Mouse (Mus musculus): ENCODE results near the gene Reg4. TPM values are rescaled to one million over a fixed set of nuclear protein-coding genes. Genes with fewer than 3 reads are reported as not detected.
A peak's percentile ranks its signal among the peaks of the same experiment; 100 is the strongest.

Reg4 gene
- total and polyA plus RNA-seq, 2 experiments from 2014 or later: not detected

GRCm38 (mm10) chr3:98223783-98224580, 2.0 kb downstream of the Reg4 start:
- ATAC-seq: peak; percentile 82

GRCm38 (mm10) chr3:98224975-98225374, 3.0 kb downstream of the Reg4 start:
- no peaks in the 10 kb centered on the region for H3K36me3 ChIP-seq (ENCODE audit: insufficient read depth)
- no peaks in the 10 kb centered on the region for H3K4me1 ChIP-seq (ENCODE audit: insufficient read depth)
- H3K9ac ChIP-seq: no peak overlapping the region
- H3K27me3 ChIP-seq (ENCODE audit: insufficient read depth, low read length): no peaks in the 10 kb centered on the region
- 87% methylated on average over 7 of the region's 7 CpGs for WGBS
- H3K4me2 ChIP-seq (ENCODE audit: low read depth): no peak overlapping the region
- no peak overlapping the region for H3K27ac ChIP-seq (ENCODE audit: low read depth, low read length)
- TF ChIP-seq CTCF (IDR thresholded peaks at IDR 0.05; ENCODE audit: low read depth): no peak
- DNase-seq: no peak
- ATAC-seq: no peak
- H3K9me3 ChIP-seq (ENCODE audit: low read length): no peaks in the 10 kb centered on the region
- H3K4me3 ChIP-seq (ENCODE audit: low read depth, low read length): no peak overlapping the region

More at GRCm38 (mm10) chr3:98223783-98224580, 2.0 kb downstream of the Reg4 start:
- Histone ChIP-seq H3K4me1 (ENCODE audit: insufficient read depth) (no peaks in the 10 kb centered on the region), H3K9ac (no peak overlapping the region), H3K9me3 (ENCODE audit: low read length) (no peaks in the 10 kb centered on the region), H3K4me3 (ENCODE audit: low read depth, low read length) (no peak overlapping the region), H3K4me2 (ENCODE audit: low read depth) (no peak overlapping the region), H3K27me3 (ENCODE audit: insufficient read depth, low read length) (no peaks in the 10 kb centered on the region), H3K27ac (ENCODE audit: low read depth, low read length) (no peak overlapping the region), H3K36me3 (ENCODE audit: insufficient read depth) (no peaks in the 10 kb centered on the region)
- peak; percentile 71 for DNase-seq
- 6% methylated on average over 9 of the region's 9 CpGs for WGBS
- TF ChIP-seq CTCF (IDR thresholded peaks at IDR 0.05; ENCODE audit: low read depth): peak; percentile 77

DNA sequence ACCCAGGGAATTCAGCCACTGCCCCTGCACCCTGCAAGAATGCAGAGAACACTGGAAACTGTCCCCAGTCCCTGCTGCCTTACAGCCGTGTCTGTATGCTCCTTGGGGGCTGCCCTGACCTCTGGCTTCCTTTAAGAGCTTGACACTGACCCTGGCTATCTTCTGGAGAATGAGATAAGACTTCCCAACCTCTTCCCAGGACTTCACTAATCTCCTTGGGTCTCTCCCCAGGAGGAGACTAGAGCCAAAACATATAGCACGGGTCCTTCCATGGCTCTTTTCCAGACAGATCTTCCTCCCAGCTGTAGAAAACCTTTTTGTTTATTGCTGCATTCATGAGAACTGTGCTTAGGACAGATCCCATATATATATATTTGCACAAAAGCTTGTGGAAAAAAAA, 3.8 kb downstream of the Reg4 start:
- Histone ChIP-seq H3K4me2 (ENCODE audit: low read depth) (no peak overlapping the region), H3K9ac (no peak overlapping the region), H3K4me3 (ENCODE audit: low read depth, low read length) (no peak overlapping the region), H3K4me1 (ENCODE audit: insufficient read depth) (no peaks in the 10 kb centered on the region), H3K27ac (ENCODE audit: low read depth, low read length) (no peak overlapping the region), H3K27me3 (ENCODE audit: insufficient read depth, low read length) (no peaks in the 10 kb centered on the region), H3K9me3 (ENCODE audit: low read length) (no peaks in the 10 kb centered on the region), H3K36me3 (ENCODE audit: insufficient read depth) (no peaks in the 10 kb centered on the region)
- ATAC-seq (no peak), DNase-seq (no peak)
- 57% methylated on average over 2 of the region's 2 CpGs for WGBS
- no peak for TF ChIP-seq CTCF (IDR thresholded peaks at IDR 0.05; ENCODE audit: low read depth)

DNA sequence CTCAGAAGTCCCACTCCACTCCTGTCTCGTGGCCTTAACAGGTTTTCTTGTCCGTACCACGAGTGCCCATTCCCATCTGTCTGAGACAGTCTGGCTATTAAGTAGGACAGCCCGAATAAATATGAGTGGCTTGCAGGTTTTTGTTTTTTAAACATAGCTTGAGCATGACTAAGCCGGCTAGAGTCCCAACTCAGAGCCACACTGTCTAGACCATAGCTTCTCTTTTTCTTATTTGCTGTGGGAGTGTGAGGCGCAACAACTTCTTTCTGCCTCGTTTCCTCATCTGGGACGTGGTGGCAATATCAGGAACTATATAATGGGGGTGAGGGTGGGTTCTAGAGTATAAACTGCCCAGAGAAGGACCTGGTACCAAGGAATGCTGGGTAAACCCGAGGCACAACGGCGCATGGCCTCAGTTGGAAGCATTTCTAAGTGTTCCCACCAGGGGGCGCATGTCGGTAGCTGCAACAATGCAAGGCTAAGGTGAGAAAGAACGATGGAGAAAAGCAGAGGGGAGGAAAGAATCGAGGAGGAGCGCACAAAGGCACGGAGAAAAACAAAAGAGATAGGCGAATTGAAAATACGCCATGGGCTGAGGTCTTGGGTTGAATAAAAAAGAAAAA, 5.1 kb downstream of the Reg4 start:
- no peak overlapping the region for H3K9ac ChIP-seq
- no peaks in the 10 kb centered on the region for H3K4me1 ChIP-seq (ENCODE audit: insufficient read depth)
- 31% methylated on average over 19 of the region's 19 CpGs for WGBS
- ATAC-seq (peak; percentile 82), DNase-seq (peak; percentile 83)
- no peaks in the 10 kb centered on the region for H3K27me3 ChIP-seq (ENCODE audit: insufficient read depth, low read length)
- peak; percentile 92 for TF ChIP-seq CTCF (IDR thresholded peaks at IDR 0.05; ENCODE audit: low read depth)
- H3K4me3 ChIP-seq (ENCODE audit: low read depth, low read length): no peak overlapping the region
- no peak overlapping the region for H3K4me2 ChIP-seq (ENCODE audit: low read depth)
- no peaks in the 10 kb centered on the region for H3K9me3 ChIP-seq (ENCODE audit: low read length)
- H3K27ac ChIP-seq (ENCODE audit: low read depth, low read length): no peak overlapping the region
- H3K36me3 ChIP-seq (ENCODE audit: insufficient read depth): no peaks in the 10 kb centered on the region

GRCm38 (mm10) chr3:98227763-98228162, 5.8 kb downstream of the Reg4 start:
- no peak for TF ChIP-seq CTCF (IDR thresholded peaks at IDR 0.05; ENCODE audit: low read depth)
- Histone ChIP-seq H3K27ac (ENCODE audit: low read depth, low read length) (no peak overlapping the region), H3K9me3 (ENCODE audit: low read length) (no peaks in the 10 kb centered on the region), H3K4me3 (ENCODE audit: low read depth, low read length) (no peak overlapping the region), H3K4me1 (ENCODE audit: insufficient read depth) (no peaks in the 10 kb centered on the region), H3K27me3 (ENCODE audit: insufficient read depth, low read length) (no peaks in the 10 kb centered on the region), H3K36me3 (ENCODE audit: insufficient read depth) (no peaks in the 10 kb centered on the region), H3K4me2 (ENCODE audit: low read depth) (no peak overlapping the region), H3K9ac (no peak overlapping the region)
- DNase-seq: no peak
- WGBS: 66% methylated on average over 3 of the region's 3 CpGs
- ATAC-seq: no peak; the same call in 1 of the 2 replicates

- no peaks in the 10 kb centered on the region for H3K9me3 ChIP-seq (ENCODE audit: low read length)
- H3K4me1 ChIP-seq (ENCODE audit: insufficient read depth): no peaks in the 10 kb centered on the region
- H3K27ac ChIP-seq (ENCODE audit: low read depth, low read length): no peak overlapping the region
- no peak overlapping the region for H3K9ac ChIP-seq
- H3K36me3 ChIP-seq (ENCODE audit: insufficient read depth): no peaks in the 10 kb centered on the region
- no peak overlapping the region for H3K4me3 ChIP-seq (ENCODE audit: low read depth, low read length)
- no peak overlapping the region for H3K4me2 ChIP-seq (ENCODE audit: low read depth)
- TF ChIP-seq CTCF (IDR thresholded peaks at IDR 0.05; ENCODE audit: low read depth): no peak
- H3K27me3 ChIP-seq (ENCODE audit: insufficient read depth, low read length): no peaks in the 10 kb centered on the region
- no peak for DNase-seq
- ATAC-seq: no peak
- 88% methylated on average over 7 of the region's 7 CpGs for WGBS
These were observed 8.0 kb downstream of the Reg4 start for GRCm38 (mm10) chr3:98229943-98230342.

DNA sequence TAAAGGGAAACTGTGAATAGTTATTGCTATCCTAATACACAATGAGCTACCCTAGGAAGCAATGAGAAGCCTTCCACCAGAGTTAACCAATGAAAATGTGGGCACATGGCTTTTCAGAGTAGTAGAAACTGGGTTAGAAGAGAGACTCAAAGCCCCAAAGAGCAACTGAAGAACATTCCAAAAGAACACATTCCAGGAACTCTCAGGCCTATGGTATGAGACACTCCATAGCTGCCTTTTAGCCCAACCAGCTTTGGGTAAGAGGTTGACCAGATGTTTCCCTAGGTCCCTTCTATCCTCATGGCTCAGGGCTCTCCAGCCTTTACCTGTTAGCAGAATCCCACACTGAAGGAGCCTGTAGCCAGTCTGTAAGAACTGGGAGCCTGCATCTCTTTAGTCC, 11.5 kb downstream of the Reg4 start:
- H3K4me3 ChIP-seq (ENCODE audit: low read depth, low read length): no peak overlapping the region
- no peaks in the 10 kb centered on the region for H3K4me1 ChIP-seq (ENCODE audit: insufficient read depth)
- H3K36me3 ChIP-seq (ENCODE audit: insufficient read depth): no peaks in the 10 kb centered on the region
- DNase-seq: no peak
- ATAC-seq: no peak
- H3K4me2 ChIP-seq (ENCODE audit: low read depth): no peak overlapping the region
- no peak for TF ChIP-seq CTCF (IDR thresholded peaks at IDR 0.05; ENCODE audit: low read depth)
- no peaks in the 10 kb centered on the region for H3K9me3 ChIP-seq (ENCODE audit: low read length)
- no peak overlapping the region for H3K27ac ChIP-seq (ENCODE audit: low read depth, low read length)
- no peaks in the 10 kb centered on the region for H3K27me3 ChIP-seq (ENCODE audit: insufficient read depth, low read length)
- H3K9ac ChIP-seq: no peak overlapping the region
